Mouse (Mus musculus) liver, embryonic 14.5 days (tissue): Measurements from ENCODE around the gene Numa1. TPM values are rescaled to one million over a fixed set of nuclear protein-coding genes. Genes with fewer than 3 reads are reported as not detected.

ENCODE experiments used
- ATAC-seq: fragments of 200-750 bp; cut with Nextera tagmentation; 2 replicates; pipeline ENCODE4 v1.8.0; 2017; ENCODE audit warnings: moderate number of reproducible peaks, mild to moderate bottlenecking, moderate library complexity; ENCODE audit not compliant: insufficient read depth
- DNase-seq, 3 experiments: peaks; one replicate each; pipeline ENCODE4 v3.0.0-alpha.2; 2012 to 2013; ENCODE audit warnings: low read depth in 3 of 3, low spot score in 3 of 3
- H3K27ac ChIP-seq: fragments of 300-500 bp; sonication (generic); 2 replicates; pipeline ENCODE4 v1.5.1; 2014; ENCODE audit warnings: moderate library complexity, mild to moderate bottlenecking, control low read depth, inconsistent platforms
- H3K27me3 ChIP-seq: fragments of 300-500 bp; sonication (generic); 2 replicates; pipeline ENCODE4 v1.6.1; 2014; ENCODE audit warnings: mild to moderate bottlenecking, low read length, moderate library complexity; ENCODE audit not compliant: control insufficient read depth, insufficient read depth
- H3K36me3 ChIP-seq: fragments of 300-500 bp; sonication (generic); replicated peaks from 2 replicates; pipeline ENCODE4 v1.6.1; 2014; ENCODE audit warnings: low read depth; ENCODE audit not compliant: control insufficient read depth, insufficient read depth
- H3K4me1 ChIP-seq, 2 experiments: fragments of 200-500 bp in 1 of 2; fragments of 300-500 bp in 1 of 2; sonication (generic) in 1 of 2; replicated peaks; 2 replicates each; pipeline ENCODE4 v1.6.1; 2012 to 2014; ENCODE audit warnings: antibody characterized with exemption in 1 of 2, inconsistent platforms in 1 of 2, low read length in 1 of 2; ENCODE audit not compliant: control insufficient read depth in 2 of 2, insufficient read depth in 2 of 2
- H3K4me2 ChIP-seq: fragments of 300-500 bp; sonication (generic); 2 replicates; pipeline ENCODE4 v1.6.1; 2014; ENCODE audit warnings: low read depth, mild to moderate bottlenecking, control low read depth, moderate library complexity
- H3K4me3 ChIP-seq, 2 experiments: fragments of 200-500 bp in 1 of 2; fragments of 300-500 bp in 1 of 2; sonication (generic) in 1 of 2; 2 replicates each; pipeline ENCODE4 v1.5.1; 2012 to 2014; ENCODE audit warnings: low read depth in 2 of 2, low read length in 2 of 2, mild to moderate bottlenecking in 2 of 2, control low read depth in 1 of 2, inconsistent platforms in 1 of 2, moderate library complexity in 1 of 2; ENCODE audit not compliant: insufficient read depth in 1 of 2
- H3K9ac ChIP-seq: fragments of 300-500 bp; sonication (generic); replicated peaks from 2 replicates; pipeline ENCODE4 v1.6.1; 2014; ENCODE audit warnings: mild to moderate bottlenecking, control low read depth, moderate library complexity
- H3K9me3 ChIP-seq: fragments of 300-500 bp; sonication (generic); 2 replicates; pipeline ENCODE4 v1.6.1; 2016; ENCODE audit warnings: low read length, mixed read lengths; ENCODE audit not compliant: control insufficient read depth
- CTCF ChIP-seq: IDR thresholded peaks from 2 replicates; pipeline ENCODE4 v1.5.1; 2016; ENCODE audit warnings: antibody characterized with exemption, low read depth, control low read depth
- EP300 ChIP-seq: IDR thresholded peaks from 2 replicates; pipeline ENCODE4 v1.6.1; 2016; ENCODE audit warnings: antibody characterized with exemption, low read depth
- WGBS: fragments of 180-500 bp; shearing (Covaris S2); extraction: QIAGEN DNeasy Blood & Tissue Kit; methylation state at CpG from one replicate; pipeline ENCODE4 v1.1.7; 2014; ENCODE audit not compliant: insufficient replicate concordance; 5-methylcytosine and 5-hydroxymethylcytosine counted together
- polyA plus RNA-seq, 2 experiments: library from polyadenylated mRNA; depleted of rRNA in 1 of 2; stranded (reverse) in 1 of 2; unstranded in 1 of 2; fragments of >200 nt; fragmentation: Nextera tagmentation in 1 of 2; extraction: Ambion mirVana in 1 of 2; gene quantifications; 2 replicates each; pipeline versions ENCODE4 v1.2.1 to v1.2.3; 2012 to 2014

Gene Numa1
- polyA plus RNA-seq, 2 experiments = 27.4 to 36.2 TPM

- H3K27me3 ChIP-seq = no peaks in the 10 kb centered on the region
- peaks cover 3% of the 10 kb centered on the region for H3K36me3 ChIP-seq
- no peak overlapping the region for H3K27ac ChIP-seq
- no peak overlapping the region for H3K9ac ChIP-seq
- no peak for TF ChIP-seq EP300
- no peak for TF ChIP-seq CTCF
- DNase-seq (no peak), ATAC-seq (no peak)
- H3K9me3 ChIP-seq = no peaks in the 10 kb centered on the region
- H3K4me3 ChIP-seq = no peak overlapping the region
- H3K4me2 ChIP-seq = no peak overlapping the region
- 29% methylated on average over 3 of the region's 3 CpGs for WGBS
- H3K4me1 ChIP-seq = peaks cover 18 to 22% of the 10 kb centered on the region in 2 experiments
Observed at GRCm38 (mm10) chr7:102061353-102061752, 127.4 kb downstream of the Numa1 start.

GRCm38 (mm10) chr7:102062203-102062602 is 128.3 kb downstream of the Numa1 start:
- TF ChIP-seq EP300 = no peak
- Histone ChIP-seq H3K36me3 (no peaks in the 10 kb centered on the region; the same call in none of the 2 replicates), H3K9me3 (no peaks in the 10 kb centered on the region), H3K4me3 (no peak overlapping the region), H3K4me2 (peak overlapping the region; percentile 33), H3K9ac (no peak overlapping the region; the same call in 1 of the 2 replicates), H3K27ac (no peak overlapping the region), H3K27me3 (no peaks in the 10 kb centered on the region), H3K4me1 (peaks cover 20 to 25% of the 10 kb centered on the region in 2 experiments)
- 52% methylated on average over 1 of the region's 1 CpGs for WGBS
- DNase-seq (no peak), ATAC-seq (no peak)

- H3K36me3 ChIP-seq = no peaks in the 10 kb centered on the region; the same call in 1 of the 2 replicates
- ATAC-seq = no peak
- peak overlapping the region; percentile 79 for H3K9ac ChIP-seq
- WGBS = 22% methylated on average over 9 of the region's 9 CpGs
- no peaks in the 10 kb centered on the region for H3K27me3 ChIP-seq
- no peaks in the 10 kb centered on the region for H3K9me3 ChIP-seq
- DNase-seq = no peak
- peaks cover 20 to 25% of the 10 kb centered on the region in 2 experiments for H3K4me1 ChIP-seq
- peak overlapping the region; percentile 93 for H3K4me2 ChIP-seq
- TF ChIP-seq EP300 (no peak), CTCF (no peak)
- peak overlapping the region; percentile 77 to 99 for H3K4me3 ChIP-seq
- no peak overlapping the region for H3K27ac ChIP-seq
Observed at GRCm38 (mm10) chr7:102063891-102064290, 130.0 kb downstream of the Numa1 start.

Other genes with a start within 250 kb of the Numa1 start
- gene Phox2a, start 115.8 kb upstream of the Numa1 start, polyA plus RNA-seq (2012; rRNA removed) = 0.03 TPM in 1 of 2 replicates, not detected in the other
- not detected in 2 replicates for gene Phox2a, start 115.8 kb upstream of the Numa1 start, polyA plus RNA-seq (2014; fragmentation: Nextera tagmentation; extraction: Ambion mirVana)
- 4.4 and 6.8 TPM in 2 replicates for gene Inppl1, start 95.9 kb upstream of the Numa1 start, polyA plus RNA-seq (2012; rRNA removed)
- gene Inppl1, start 95.9 kb upstream of the Numa1 start, polyA plus RNA-seq (2014; fragmentation: Nextera tagmentation; extraction: Ambion mirVana) = 0.69 and 2.0 TPM in 2 replicates
- 7.4 and 8.0 TPM in 2 replicates for gene Folr2, start 76.9 kb upstream of the Numa1 start, polyA plus RNA-seq (2012; rRNA removed)
- gene Folr2, start 76.9 kb upstream of the Numa1 start, polyA plus RNA-seq (2014; fragmentation: Nextera tagmentation; extraction: Ambion mirVana) = 4.2 and 6.5 TPM in 2 replicates
- 25.6 and 54.6 TPM in 2 replicates for gene Anapc15, start 70.4 kb upstream of the Numa1 start, polyA plus RNA-seq (2012; rRNA removed)
- gene Anapc15, start 70.4 kb upstream of the Numa1 start, polyA plus RNA-seq (2014; fragmentation: Nextera tagmentation; extraction: Ambion mirVana) = 51.9 and 52.0 TPM in 2 replicates
- gene Folr1, start 63.3 kb upstream of the Numa1 start, polyA plus RNA-seq (2012; rRNA removed) = 0.33 and 0.53 TPM in 2 replicates
- 0.38 TPM in 1 of 2 replicates, not detected in the other for gene Folr1, start 63.3 kb upstream of the Numa1 start, polyA plus RNA-seq (2014; fragmentation: Nextera tagmentation; extraction: Ambion mirVana)
- gene Lamtor1, start 28.2 kb upstream of the Numa1 start, polyA plus RNA-seq (2012; rRNA removed) = 61.7 and 74.8 TPM in 2 replicates
- gene Lamtor1, start 28.2 kb upstream of the Numa1 start, polyA plus RNA-seq (2014; fragmentation: Nextera tagmentation; extraction: Ambion mirVana) = 63.3 and 67.8 TPM in 2 replicates
- 0.05 and 0.08 TPM in 2 replicates for gene Tomt, start 27.8 kb upstream of the Numa1 start, polyA plus RNA-seq (2012; rRNA removed)
- 0.09 and 0.13 TPM in 2 replicates for gene Tomt, start 27.8 kb upstream of the Numa1 start, polyA plus RNA-seq (2014; fragmentation: Nextera tagmentation; extraction: Ambion mirVana)
- gene Lrrc51, start 216 bp upstream of the Numa1 start, polyA plus RNA-seq (2012; rRNA removed) = 1.3 and 1.4 TPM in 2 replicates
- 1.8 and 2.1 TPM in 2 replicates for gene Lrrc51, start 216 bp upstream of the Numa1 start, polyA plus RNA-seq (2014; fragmentation: Nextera tagmentation; extraction: Ambion mirVana)
- 12.7 and 14.8 TPM in 2 replicates for gene Il18bp, start 84.6 kb downstream of the Numa1 start, polyA plus RNA-seq (2012; rRNA removed)
- 15.0 and 15.9 TPM in 2 replicates for gene Il18bp, start 84.6 kb downstream of the Numa1 start, polyA plus RNA-seq (2014; fragmentation: Nextera tagmentation; extraction: Ambion mirVana)
- 10.9 and 16.9 TPM in 2 replicates for gene Rnf121, start 131.4 kb downstream of the Numa1 start, polyA plus RNA-seq (2012; rRNA removed)
- gene Rnf121, start 131.4 kb downstream of the Numa1 start, polyA plus RNA-seq (2014; fragmentation: Nextera tagmentation; extraction: Ambion mirVana) = 10.0 and 10.5 TPM in 2 replicates
- gene Xndc1, start 131.4 kb downstream of the Numa1 start, polyA plus RNA-seq (2012; rRNA removed) = 14.7 and 16.0 TPM in 2 replicates
- 5.4 and 6.3 TPM in 2 replicates for gene Xndc1, start 131.4 kb downstream of the Numa1 start, polyA plus RNA-seq (2014; fragmentation: Nextera tagmentation; extraction: Ambion mirVana)
- 1.1 and 1.5 TPM in 2 replicates for gene Xntrpc, start 131.6 kb downstream of the Numa1 start, polyA plus RNA-seq (2012; rRNA removed)
- 0.20 and 0.36 TPM in 2 replicates for gene Xntrpc, start 131.6 kb downstream of the Numa1 start, polyA plus RNA-seq (2014; fragmentation: Nextera tagmentation; extraction: Ambion mirVana)
- gene Trpc2, start 149.0 kb downstream of the Numa1 start, polyA plus RNA-seq (2012; rRNA removed) = 0.12 TPM in 1 of 2 replicates, not detected in the other
- gene Trpc2, start 149.0 kb downstream of the Numa1 start, polyA plus RNA-seq (2014; fragmentation: Nextera tagmentation; extraction: Ambion mirVana) = not detected in 2 replicates
- 0.04 TPM in 1 of 2 replicates, not detected in the other for gene Art1, start 167.6 kb downstream of the Numa1 start, polyA plus RNA-seq (2012; rRNA removed)
- gene Art1, start 167.6 kb downstream of the Numa1 start, polyA plus RNA-seq (2014; fragmentation: Nextera tagmentation; extraction: Ambion mirVana) = not detected in 2 replicates
- gene Art5, start 175.4 kb downstream of the Numa1 start, polyA plus RNA-seq (2012; rRNA removed) = 0.08 and 0.10 TPM in 2 replicates
- 0.15 and 0.20 TPM in 2 replicates for gene Art5, start 175.4 kb downstream of the Numa1 start, polyA plus RNA-seq (2014; fragmentation: Nextera tagmentation; extraction: Ambion mirVana)
- gene Chrna10, start 182.7 kb downstream of the Numa1 start, polyA plus RNA-seq (2012; rRNA removed) = not detected in 2 replicates
- gene Chrna10, start 182.7 kb downstream of the Numa1 start, polyA plus RNA-seq (2014; fragmentation: Nextera tagmentation; extraction: Ambion mirVana) = not detected in 2 replicates